Mouse (Mus musculus) forebrain, embryonic 12.5 days (tissue): Measurements from ENCODE around the gene Sars2. TPM values are rescaled to one million over a fixed set of nuclear protein-coding genes. Genes with fewer than 3 reads are reported as not detected.

ENCODE experiments used
- ATAC-seq: fragments of 200-750 bp; cut with Nextera tagmentation; 2 replicates; pipeline ENCODE4 v1.8.0; 2017; ENCODE audit warnings: moderate TSS enrichment; ENCODE audit not compliant: low FRiP score
- H3K27ac ChIP-seq: fragments of 300-500 bp; sonication (generic); 2 replicates; pipeline ENCODE4 v1.5.1; 2016; ENCODE audit warnings: mild to moderate bottlenecking
- H3K27me3 ChIP-seq: fragments of 300-500 bp; sonication (generic); 2 replicates; pipeline ENCODE4 v1.6.1; 2016; ENCODE audit warnings: mild to moderate bottlenecking
- H3K36me3 ChIP-seq: fragments of 300-500 bp; sonication (generic); replicated peaks from 2 replicates; pipeline ENCODE4 v1.6.1; 2016; ENCODE audit warnings: mild to moderate bottlenecking
- H3K4me1 ChIP-seq: fragments of 300-500 bp; sonication (generic); 2 replicates; pipeline ENCODE4 v1.6.1; 2016
- H3K4me2 ChIP-seq: fragments of 300-500 bp; sonication (generic); 2 replicates; pipeline ENCODE4 v1.6.1; 2016; ENCODE audit warnings: mild to moderate bottlenecking, moderate library complexity
- H3K4me3 ChIP-seq: fragments of 300-500 bp; sonication (generic); replicated peaks from 2 replicates; pipeline ENCODE4 v1.5.1; 2016; ENCODE audit warnings: mild to moderate bottlenecking
- H3K9ac ChIP-seq: fragments of 300-500 bp; sonication (generic); 2 replicates; pipeline ENCODE4 v1.6.1; 2016; ENCODE audit warnings: mild to moderate bottlenecking
- H3K9me3 ChIP-seq: fragments of 300-500 bp; sonication (generic); 2 replicates; pipeline ENCODE4 v1.6.1; 2016
- WGBS: fragments of 180-500 bp; shearing (Covaris S2); methylation state at CpG from one replicate; pipeline ENCODE4 v1.1.7; 2016; 5-methylcytosine and 5-hydroxymethylcytosine counted together
- polyA plus RNA-seq: library from polyadenylated mRNA; unstranded; fragments of >200 nt; fragmentation: Nextera tagmentation; extraction: Ambion mirVana; gene quantifications from 2 replicates; pipeline ENCODE4 v1.2.1, GENCODE M21; 2016

Sars2 gene
- polyA plus RNA-seq, 1 experiment from 2014 or later = 27.9 TPM

DNA sequence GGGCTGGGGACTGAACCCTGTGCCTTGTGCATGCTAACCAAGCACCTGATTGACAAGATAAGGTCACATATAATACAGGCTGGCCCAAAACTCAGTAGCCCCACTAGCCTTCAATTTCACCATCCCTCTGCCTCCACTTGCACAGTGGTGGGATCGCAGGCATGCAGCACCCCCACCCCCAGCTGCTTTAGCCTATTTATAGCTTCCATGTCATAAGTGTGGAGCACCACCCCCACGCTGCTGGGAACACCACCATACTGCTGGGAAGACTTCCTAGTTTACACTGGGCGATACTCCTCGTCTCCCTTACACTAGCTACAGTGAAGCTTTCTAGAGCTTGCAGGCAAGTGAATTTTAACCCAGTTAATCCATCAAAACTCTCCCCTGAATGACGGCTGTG, 27.1 kb upstream of the Sars2 start:
- H3K4me2 ChIP-seq = no peak overlapping the region
- 90% methylated on average over 5 of the region's 5 CpGs for WGBS
- ATAC-seq = no peak
- no peak overlapping the region for H3K27ac ChIP-seq
- peaks cover 10% of the 10 kb centered on the region for H3K4me1 ChIP-seq
- no peaks in the 10 kb centered on the region for H3K27me3 ChIP-seq
- H3K4me3 ChIP-seq = no peak overlapping the region
- H3K9ac ChIP-seq = no peak overlapping the region
- no peaks in the 10 kb centered on the region for H3K36me3 ChIP-seq
- no peaks in the 10 kb centered on the region for H3K9me3 ChIP-seq

DNA sequence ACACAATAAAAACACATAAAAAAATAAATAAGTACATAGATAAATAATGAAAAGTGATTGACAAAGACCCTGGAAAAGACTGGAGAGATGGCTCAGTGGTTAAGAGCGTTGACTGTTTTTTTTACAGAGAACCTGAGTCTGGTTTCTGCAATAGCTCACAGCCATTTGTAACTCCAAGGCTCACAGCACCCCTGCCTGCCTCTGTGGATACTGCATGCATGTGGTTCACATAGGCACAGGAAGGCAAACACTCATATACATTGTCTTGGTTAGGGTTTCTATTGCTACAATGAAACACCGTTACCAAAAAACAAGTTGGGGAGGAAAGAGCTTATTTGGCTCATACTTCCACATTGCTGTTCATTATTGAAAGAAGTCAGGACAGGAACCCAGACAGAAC, 26.2 kb upstream of the Sars2 start:
- ATAC-seq = no peak
- WGBS = 91% methylated on average over 2 of the region's 2 CpGs
- H3K4me1 ChIP-seq = peaks cover 10% of the 10 kb centered on the region
- H3K27ac ChIP-seq = no peak overlapping the region
- H3K36me3 ChIP-seq = no peaks in the 10 kb centered on the region
- H3K9ac ChIP-seq = no peak overlapping the region
- H3K4me3 ChIP-seq = no peak overlapping the region
- H3K27me3 ChIP-seq = no peaks in the 10 kb centered on the region
- no peaks in the 10 kb centered on the region for H3K9me3 ChIP-seq
- H3K4me2 ChIP-seq = no peak overlapping the region

DNA sequence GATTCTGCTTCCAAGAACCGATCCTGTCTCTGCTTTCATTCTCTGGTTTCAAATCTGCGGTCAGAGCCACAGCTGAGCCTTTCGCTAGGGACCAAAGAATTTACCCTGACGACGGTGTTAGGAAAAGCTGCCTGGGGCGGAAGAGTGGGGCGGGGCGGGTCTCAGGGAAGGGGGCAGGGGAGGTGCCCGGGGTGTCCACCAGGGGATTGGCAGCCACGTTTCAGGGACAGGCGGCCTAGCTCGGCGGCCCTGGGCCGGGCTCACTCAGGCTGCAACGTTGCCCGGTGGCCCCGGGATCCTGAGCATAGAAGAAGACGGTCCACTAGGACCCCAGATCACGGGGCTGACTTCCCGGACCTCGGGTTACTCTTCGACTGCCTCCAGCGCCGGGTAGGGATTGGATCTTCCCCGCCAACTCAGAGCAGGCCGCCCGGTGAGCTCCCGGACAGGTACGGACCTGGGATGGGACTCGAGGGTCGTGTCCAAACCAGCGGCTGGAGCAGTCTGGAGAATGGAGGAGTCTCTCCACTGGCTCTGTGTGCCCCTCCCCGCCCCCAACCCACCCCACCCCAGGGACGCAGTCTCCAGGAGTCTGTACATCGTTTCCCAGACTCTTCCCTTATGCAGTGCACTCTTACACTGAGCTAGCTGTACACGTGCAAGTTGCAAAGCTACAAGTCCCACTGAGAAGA, 25.1 kb upstream of the Sars2 start, which contains the start of gene Fbxo17:
Gene Fbxo17, plus strand, starts transcription at position 215 of the 692 bp plus-strand sequence.
- Histone ChIP-seq H3K36me3 (no peaks in the 10 kb centered on the region), H3K27ac (no peak within 1 kb of the TSS), H3K4me3 (peak within 1 kb of the TSS; percentile 48), H3K9ac (peak within 1 kb of the TSS; percentile 61), H3K4me2 (peak within 1 kb of the TSS; percentile 75), H3K9me3 (no peaks in the 10 kb centered on the region), H3K4me1 (peaks cover 10% of the 10 kb centered on the region), H3K27me3 (no peaks in the 10 kb centered on the region)
- WGBS = 2% methylated on average over 36 of the region's 36 CpGs
- peak; percentile 58; the same call in 1 of the 2 replicates for ATAC-seq

DNA sequence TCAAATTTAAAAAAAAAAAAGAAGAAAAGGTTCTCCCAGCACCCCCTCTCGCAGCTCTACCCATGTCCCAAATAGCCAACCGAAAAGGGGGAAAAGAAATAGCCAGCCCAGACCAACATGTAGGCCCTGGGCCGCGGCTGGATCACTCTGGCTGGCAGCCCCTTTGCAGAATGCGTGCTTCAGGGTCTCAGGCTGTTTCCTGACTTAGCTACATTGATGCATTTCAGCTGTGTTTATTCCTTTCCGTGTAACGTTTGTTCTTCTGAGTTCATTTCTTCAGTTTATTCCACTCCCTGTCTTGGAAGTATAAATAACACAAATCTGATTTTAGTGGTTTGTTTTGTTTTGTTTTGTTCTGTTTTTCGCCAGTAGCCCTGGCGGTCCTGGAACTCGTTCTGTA, 24.1 kb upstream of the Sars2 start:
- Histone ChIP-seq H3K4me1 (peaks cover 10% of the 10 kb centered on the region), H3K36me3 (no peaks in the 10 kb centered on the region), H3K9ac (no peak overlapping the region), H3K4me2 (no peak overlapping the region), H3K4me3 (no peak overlapping the region), H3K27me3 (no peaks in the 10 kb centered on the region), H3K27ac (no peak overlapping the region), H3K9me3 (no peaks in the 10 kb centered on the region)
- ATAC-seq = no peak
- 91% methylated on average over 10 of the region's 10 CpGs for WGBS

DNA sequence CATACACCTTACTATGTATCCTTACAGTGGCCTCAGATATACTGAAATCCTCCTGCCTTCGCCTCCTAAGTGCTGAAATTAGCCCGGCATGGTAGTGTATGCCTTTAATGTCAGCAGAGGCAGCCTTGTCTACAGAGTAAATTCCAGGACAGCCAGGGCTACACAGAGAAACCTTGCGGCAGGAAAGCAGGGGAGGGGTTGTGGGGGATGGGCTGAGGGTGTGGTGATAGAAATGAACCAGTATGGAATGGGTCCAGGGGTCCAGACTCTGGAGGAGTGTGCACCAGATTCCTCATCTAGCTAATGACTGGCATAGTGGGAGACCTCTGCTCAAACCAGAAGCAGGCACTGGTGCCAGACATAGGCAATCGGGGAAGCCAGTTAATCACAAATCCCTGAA, 22.6 kb upstream of the Sars2 start:
- Histone ChIP-seq H3K4me1 (peaks cover 10% of the 10 kb centered on the region), H3K4me2 (no peak overlapping the region), H3K9me3 (no peaks in the 10 kb centered on the region), H3K9ac (no peak overlapping the region), H3K27me3 (no peaks in the 10 kb centered on the region), H3K36me3 (no peaks in the 10 kb centered on the region), H3K4me3 (no peak overlapping the region), H3K27ac (no peak overlapping the region)
- WGBS = 57% methylated on average over 4 of the region's 4 CpGs
- no peak for ATAC-seq

DNA sequence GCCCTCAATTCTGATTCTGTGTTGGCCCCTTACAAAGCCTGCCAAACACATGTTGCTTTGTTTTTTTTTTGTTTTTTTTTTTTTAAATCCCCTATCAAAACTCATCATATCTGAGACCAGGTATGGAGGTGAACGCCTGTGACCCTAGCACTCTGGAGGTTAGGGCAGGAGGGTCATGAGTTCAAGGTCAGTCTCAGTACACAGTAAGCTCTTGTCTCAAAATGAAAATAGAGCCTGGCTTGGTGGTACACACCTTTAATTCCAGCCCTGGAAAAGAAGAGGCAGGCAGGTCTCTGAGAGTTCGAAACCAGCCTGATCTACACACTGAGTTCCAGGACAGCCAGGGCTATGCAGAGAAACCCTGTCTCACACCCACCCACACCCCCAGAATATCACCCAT, 22.1 kb upstream of the Sars2 start:
- no peaks in the 10 kb centered on the region for H3K27me3 ChIP-seq
- no peak overlapping the region for H3K27ac ChIP-seq
- no peaks in the 10 kb centered on the region for H3K9me3 ChIP-seq
- 89% methylated on average over 2 of the region's 2 CpGs for WGBS
- ATAC-seq = no peak
- H3K9ac ChIP-seq = no peak overlapping the region
- no peaks in the 10 kb centered on the region for H3K36me3 ChIP-seq
- H3K4me1 ChIP-seq = peaks cover 10% of the 10 kb centered on the region
- H3K4me2 ChIP-seq = no peak overlapping the region
- no peak overlapping the region for H3K4me3 ChIP-seq

DNA sequence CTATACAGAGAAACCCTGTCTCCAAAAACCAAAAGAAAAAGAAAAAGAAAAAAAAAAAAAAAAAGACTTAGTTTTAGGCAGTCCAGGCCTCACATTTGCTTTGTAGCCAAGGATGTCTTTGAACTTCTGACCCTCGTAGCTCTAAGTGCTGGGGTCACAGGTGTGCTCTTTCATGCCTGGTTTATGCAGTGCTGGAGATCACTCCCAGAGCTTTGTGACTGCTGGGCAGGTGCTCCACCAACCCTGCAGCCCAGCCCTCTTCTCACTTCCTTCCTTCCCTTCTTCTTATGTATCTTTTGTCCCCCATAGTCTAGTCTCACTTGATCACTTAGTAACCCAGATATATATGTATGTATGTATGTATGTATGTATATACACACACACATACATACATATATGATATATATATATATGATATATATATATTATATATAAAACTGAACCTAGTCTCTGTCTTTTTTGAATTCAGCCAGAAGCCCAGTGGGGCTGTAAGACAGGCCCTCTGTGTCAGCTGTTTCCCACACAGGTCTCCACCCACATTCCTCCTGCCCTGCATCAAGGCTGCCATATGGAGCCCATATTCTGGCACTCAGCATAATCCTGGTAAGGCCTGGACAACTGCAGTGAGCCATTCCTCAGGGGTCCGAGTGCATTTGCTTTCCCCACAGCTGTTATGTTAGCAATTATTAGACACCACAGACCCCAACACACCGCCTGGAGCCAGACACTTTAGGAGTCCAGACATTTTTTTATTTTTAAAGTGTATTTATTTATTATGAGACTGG, 20.8 kb upstream of the Sars2 start:
- WGBS = 73% methylated on average over 3 of the region's 3 CpGs
- Histone ChIP-seq H3K4me2 (no peak overlapping the region), H3K4me3 (no peak overlapping the region), H3K4me1 (peaks cover 10% of the 10 kb centered on the region), H3K27me3 (no peaks in the 10 kb centered on the region), H3K9ac (no peak overlapping the region), H3K27ac (no peak overlapping the region), H3K36me3 (no peaks in the 10 kb centered on the region), H3K9me3 (no peaks in the 10 kb centered on the region)
- ATAC-seq = no peak

DNA sequence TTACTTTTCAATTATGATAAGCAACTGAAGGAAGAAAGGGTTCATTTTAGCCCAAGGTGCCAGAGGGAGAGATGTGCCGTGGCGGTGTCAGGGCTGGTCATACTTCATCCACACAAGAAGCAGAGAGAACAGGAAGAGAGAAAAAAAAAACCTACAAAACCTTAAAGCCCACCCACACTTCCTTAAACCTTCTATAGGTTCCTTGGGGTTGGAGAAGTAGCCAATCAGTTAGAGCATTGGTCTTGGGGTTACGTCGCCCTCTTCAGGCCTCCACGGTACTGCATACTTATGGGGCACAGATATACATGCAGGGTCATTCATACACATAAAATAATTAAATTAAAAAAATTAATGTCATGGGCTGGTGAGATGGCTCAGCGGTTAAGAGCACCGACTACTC, 19.7 kb upstream of the Sars2 start:
- WGBS = 93% methylated on average over 7 of the region's 7 CpGs
- no peak overlapping the region for H3K4me2 ChIP-seq
- H3K4me3 ChIP-seq = no peak overlapping the region
- H3K9ac ChIP-seq = no peak overlapping the region
- ATAC-seq = no peak
- peaks cover 2% of the 10 kb centered on the region; the same call in 1 of the 2 replicates for H3K4me1 ChIP-seq
- H3K27ac ChIP-seq = no peak overlapping the region
- no peaks in the 10 kb centered on the region for H3K27me3 ChIP-seq
- no peaks in the 10 kb centered on the region for H3K36me3 ChIP-seq
- no peaks in the 10 kb centered on the region for H3K9me3 ChIP-seq

DNA sequence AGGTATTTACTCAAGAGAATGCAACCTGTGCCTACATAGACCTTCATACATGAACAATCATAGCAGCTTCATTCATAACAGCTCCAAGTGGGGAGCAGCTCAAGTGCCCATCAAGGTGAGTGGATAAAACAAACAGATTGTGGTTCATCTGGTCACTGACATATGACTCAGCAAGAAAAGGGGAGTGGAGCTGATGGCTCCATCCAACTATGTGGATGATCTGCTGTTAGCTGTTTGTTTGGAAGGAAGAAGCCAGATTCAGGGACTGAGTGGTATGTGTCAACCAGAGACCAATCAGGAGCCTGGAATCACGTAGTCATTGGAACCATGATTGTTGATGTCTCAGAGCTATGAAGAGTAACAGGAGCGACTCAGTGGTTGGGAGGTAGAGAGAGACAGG, 17.2 kb upstream of the Sars2 start:
- no peak for ATAC-seq
- 93% methylated on average over 2 of the region's 2 CpGs for WGBS
- H3K27ac ChIP-seq = no peak overlapping the region
- H3K9me3 ChIP-seq = no peaks in the 10 kb centered on the region
- H3K36me3 ChIP-seq = no peaks in the 10 kb centered on the region
- H3K4me1 ChIP-seq = 0 out of 2 replicates have a peak, but pooled peaks cover 5% of the 10 kb centered on the region
- H3K27me3 ChIP-seq = no peaks in the 10 kb centered on the region
- no peak overlapping the region for H3K4me2 ChIP-seq
- H3K9ac ChIP-seq = no peak overlapping the region
- no peak overlapping the region for H3K4me3 ChIP-seq

DNA sequence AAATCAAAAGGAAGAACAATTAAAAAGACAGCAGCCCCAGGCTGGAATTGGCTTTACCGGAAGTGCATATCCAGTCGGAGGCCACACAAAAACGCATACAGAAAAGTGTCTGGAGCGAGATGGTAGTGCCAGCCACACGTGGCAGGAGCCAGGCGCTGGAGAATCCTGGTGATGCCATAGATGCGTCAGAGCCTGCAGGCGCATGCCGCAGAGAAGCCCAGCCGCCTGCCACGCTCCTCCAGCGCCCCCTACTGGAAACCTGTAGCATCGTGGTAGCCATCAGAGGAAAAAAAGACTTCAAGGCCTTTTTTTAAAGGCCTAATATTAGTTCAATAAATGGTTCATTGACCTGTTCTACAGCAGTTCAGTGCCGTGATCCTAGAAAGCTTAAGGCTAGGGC, 15.2 kb upstream of the Sars2 start:
- ATAC-seq = 0 out of 2 replicates have a peak, but pooled peaks have one; percentile 55
- no peak overlapping the region for H3K9ac ChIP-seq
- no peaks in the 10 kb centered on the region for H3K9me3 ChIP-seq
- 8% methylated on average over 14 of the region's 14 CpGs for WGBS
- 0 out of 2 replicates have a peak, but pooled peaks cover 5% of the 10 kb centered on the region for H3K4me1 ChIP-seq
- peak overlapping the region; percentile 19; the same call in 1 of the 2 replicates for H3K4me2 ChIP-seq
- H3K36me3 ChIP-seq = no peaks in the 10 kb centered on the region
- no peak overlapping the region for H3K4me3 ChIP-seq
- no peak overlapping the region for H3K27ac ChIP-seq
- H3K27me3 ChIP-seq = peaks cover 6% of the 10 kb centered on the region; the same call in 1 of the 2 replicates

DNA sequence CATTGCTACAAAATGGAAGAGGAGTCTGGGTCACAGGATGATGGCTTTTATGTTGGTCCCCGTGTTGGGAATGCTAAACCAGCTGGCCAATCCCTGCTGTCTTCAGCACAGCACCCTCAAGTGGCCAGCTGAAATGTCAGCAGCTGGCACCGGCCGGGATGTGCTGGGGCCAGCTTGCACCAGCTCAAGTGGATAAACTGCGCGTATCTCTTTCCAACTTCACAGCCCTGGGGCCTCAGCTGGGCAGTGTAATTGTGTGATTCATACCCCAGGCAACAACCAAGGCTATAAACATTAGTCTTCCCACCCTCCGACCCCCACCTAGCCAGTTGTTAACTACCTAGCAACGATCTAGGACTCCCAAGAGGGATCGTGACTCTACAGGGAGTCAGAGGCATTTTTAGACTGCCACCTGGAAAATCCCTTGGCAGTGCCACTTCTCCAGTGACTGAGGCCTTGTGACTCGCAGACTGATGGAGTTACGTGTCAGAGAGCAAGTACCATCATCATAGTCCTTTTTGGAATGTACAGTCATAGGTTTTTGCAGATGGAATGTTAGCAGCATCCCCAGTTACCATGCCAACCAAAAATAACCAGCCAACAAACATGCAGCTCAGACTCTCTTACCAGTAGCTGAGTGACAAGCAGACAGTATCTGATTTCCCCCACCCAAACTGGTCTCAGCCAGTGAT, 14.0 kb upstream of the Sars2 start:
- ATAC-seq = no peak
- WGBS = 61% methylated on average over 10 of the region's 10 CpGs

More for the DNA sequence above, 14.0 kb upstream of the Sars2 start:
- Histone ChIP-seq H3K4me2 (no peak overlapping the region), H3K9ac (no peak overlapping the region), H3K9me3 (no peaks in the 10 kb centered on the region), H3K27me3 (peaks cover 18% of the 10 kb centered on the region; the same call in 1 of the 2 replicates), H3K4me1 (peaks cover 11% of the 10 kb centered on the region), H3K4me3 (no peak overlapping the region), H3K27ac (no peak overlapping the region), H3K36me3 (no peaks in the 10 kb centered on the region)
